Mouse (Mus musculus) lung, adult 18-20 months (tissue): ENCODE results near the gene Fdxr.
A peak's percentile ranks its signal among the peaks of the same experiment; 100 is the strongest.

Experiments
- DNase-seq, 2 experiments: peaks; one replicate each; pipeline ENCODE4 v3.0.0; 2022; ENCODE audit warnings: mixed read lengths in 2 of 2

The Fdxr gene

DNA sequence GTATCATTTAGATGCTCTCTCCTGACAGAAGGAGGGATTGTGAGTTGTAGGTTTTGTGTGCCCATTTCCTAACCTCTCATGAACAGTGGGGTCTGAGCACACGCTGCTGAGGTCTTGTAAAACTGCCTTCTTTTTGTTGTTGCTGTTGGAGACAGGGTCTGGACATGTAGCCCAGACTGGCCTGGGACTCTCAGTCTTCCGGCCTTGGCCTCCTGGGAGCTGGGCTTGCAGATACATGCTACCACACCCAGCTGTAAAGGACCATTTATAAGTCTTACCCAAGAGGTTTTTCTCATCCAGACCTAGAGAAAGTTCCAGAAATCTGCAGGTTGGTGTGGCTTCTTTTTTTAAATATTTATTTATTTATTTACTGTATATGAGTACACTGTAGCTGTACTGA, 11.5 kb upstream of the Fdxr start:
- no peak for DNase-seq

DNA sequence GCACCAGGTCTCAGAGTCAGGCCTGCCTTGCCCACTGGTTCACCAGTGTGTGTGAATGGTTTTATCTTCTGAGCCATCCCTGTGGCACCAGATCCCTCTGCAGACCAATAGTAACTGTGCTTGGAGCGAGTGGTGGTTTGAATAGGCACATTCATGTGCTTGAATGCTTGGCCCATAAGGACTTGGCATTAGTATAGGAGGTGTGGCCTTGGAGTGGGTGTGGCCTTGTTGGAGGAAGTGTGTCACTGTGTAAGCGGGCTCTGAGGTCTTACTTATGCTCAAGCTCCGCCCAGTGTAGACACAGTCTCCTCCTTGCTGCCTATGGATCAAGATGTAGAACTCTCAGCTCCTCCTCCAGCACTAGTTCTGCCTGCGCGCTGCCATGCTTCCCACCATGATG, 10.5 kb upstream of the Fdxr start:
- no peak for DNase-seq

DNA sequence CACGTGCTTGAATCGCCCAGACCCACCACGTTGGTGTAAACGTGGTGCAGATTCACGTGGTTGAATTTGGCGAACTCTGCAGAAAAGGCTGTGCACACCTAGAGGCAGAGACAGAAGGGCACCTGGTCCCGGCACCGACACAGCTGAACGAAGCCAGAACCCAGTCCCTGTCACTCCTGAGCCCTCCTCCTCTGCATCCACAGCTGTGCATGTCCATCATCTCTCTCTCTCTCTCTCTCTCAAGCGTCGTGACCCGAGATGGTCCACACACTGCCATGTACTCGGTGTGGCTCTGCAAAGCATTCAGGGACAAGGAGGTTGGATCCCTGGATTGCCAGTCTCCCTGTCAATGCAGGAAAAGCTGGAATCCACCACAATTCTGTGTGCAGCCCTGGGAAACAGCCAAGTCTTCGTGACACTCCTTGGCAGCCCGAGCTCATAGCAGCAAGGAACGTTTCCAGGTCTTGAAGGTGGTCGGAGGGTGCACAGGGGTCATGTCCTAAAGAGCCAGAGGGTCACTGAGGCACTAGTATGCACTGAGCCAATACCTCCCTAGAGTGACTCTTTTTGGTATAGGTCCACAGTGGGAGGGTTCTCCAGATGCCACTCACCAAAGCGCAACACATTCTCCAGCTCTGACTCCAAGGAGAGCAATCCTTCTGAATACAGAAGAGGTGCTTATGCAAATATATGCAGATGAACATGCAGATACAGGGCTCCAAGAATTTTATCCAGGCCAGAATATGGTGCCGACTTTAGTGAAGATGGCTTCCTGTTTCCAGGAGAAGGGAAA, 9.5 kb upstream of the Fdxr start:
- no peak for DNase-seq

DNA sequence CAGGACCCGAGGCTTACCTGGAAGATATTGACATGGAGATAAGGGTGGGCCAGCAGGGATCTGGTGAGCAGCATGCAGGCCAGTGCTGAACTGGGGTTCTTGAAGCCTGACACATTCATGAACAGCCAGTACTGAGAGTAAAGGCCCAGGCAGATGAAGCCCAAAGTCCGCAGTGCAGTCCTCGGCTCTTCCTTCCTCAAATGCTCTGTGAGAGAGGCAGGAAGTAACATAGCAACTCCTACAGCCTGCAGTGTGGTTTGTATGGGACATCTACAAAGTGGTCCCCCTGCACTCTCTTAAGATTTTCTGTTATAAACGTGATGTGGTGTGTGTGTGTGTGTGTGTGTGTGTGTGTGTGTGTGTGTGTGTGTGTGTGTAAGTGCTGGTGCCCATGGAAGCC, 8.4 kb upstream of the Fdxr start:
- DNase-seq: no peak

DNA sequence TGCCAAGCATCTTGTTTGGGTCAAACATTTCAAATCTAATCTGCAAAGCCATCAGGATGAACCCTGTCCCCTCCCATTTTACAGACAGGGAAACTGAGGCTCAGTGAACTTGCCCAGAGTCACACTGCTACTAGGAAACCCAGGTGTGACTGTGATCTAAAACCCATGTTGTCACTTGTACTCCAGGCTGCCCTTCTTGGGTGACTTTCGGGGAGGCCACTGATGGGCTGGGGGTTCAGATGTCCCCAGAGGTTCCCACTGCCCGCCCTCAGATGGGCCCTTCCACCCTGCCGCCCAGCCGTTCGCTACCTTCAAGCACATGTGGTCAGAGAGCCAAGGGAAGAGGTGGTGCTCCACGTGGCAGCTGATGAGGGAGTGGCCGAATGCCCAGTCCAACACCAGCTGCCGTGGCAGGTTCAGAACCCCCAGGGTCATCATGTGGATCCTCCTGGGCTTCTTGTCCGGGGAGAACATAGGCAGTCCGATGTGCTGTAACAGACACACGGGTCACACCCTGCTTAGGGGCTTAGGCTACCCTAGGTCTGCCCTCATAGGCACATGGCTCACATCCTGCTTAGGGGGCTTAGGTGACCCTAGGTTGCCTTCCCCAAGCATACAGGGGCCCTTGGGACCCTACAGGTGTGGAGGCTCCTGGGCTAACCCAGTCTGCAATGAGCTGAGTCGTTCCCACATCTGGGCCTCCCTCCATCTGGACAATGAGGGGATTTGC, 7.2 kb upstream of the Fdxr start:
- DNase-seq: no peak

DNA sequence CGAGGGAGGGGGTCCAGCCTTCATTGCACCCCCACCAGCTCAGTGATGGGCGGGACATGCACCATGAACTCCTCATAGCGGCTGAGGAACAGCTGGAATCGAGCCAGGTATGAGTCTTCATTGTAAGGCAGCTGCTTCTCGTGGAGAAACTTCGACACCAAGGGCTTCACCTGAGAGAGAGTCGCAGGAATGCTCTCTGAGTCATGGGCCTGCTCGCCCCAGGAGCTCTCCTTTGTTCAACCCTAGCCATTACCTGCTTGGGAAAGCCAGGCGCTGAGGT, 6.6 kb upstream of the Fdxr start:
- no peak for DNase-seq

DNA sequence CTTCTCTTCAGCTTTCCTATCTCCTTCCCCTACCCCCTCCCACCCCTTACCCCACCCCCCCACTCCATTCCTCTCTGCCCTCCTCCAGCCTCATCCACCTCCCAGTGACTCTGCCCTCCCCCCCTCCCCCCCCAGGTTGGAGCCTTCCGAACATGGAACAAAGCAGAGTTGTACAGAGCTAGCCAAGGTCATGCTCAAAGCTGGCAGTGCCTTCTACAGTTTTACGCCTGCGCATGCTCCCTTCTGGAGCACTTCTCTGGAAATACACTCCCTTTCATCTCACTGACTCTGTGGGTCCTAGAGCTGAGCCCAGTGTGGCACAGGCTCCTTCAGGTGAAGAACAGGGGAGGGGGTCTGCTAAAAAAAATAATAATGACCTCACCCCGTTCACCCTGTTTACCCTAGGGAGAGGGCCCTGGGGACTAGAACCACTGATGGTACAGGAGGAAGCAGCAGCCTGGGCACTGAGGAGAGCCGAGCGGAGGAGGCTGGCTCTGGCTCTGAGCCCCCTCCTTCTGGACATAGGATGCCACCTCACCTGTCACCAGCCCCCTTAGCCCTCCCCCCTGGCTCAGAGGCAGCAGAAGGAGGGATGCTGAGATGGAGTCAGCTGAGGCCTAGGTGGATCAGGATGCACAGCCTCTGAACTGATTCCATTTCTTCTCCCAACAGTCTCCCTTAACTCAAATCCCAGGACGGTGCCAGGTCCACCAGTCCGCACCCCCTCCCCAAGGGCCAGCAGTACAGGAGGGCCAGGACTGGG, 6.1 kb upstream of the Fdxr start:
- DNase-seq: no peak

DNA sequence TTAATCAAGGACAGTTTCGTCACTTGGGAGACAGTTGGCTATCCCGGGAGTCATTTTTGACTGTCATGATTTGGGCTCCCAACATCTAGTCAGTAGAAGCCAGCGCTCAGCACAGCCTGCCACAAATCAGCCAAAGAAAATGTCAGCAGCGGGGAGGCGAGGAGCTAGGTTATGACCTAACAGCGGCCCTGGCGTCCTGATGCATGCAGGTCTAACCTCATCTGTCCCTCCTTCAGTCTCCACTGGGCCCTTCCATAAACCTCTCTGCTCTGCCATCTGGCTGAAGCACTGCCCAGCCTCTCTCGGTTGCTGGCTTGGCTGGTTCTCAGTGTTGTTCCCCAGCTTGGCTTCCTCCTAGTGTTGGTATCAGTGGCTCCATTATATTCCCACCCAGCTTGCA, 5.4 kb upstream of the Fdxr start:
- DNase-seq: peak in 1 of 2 experiments; percentile 19

DNA sequence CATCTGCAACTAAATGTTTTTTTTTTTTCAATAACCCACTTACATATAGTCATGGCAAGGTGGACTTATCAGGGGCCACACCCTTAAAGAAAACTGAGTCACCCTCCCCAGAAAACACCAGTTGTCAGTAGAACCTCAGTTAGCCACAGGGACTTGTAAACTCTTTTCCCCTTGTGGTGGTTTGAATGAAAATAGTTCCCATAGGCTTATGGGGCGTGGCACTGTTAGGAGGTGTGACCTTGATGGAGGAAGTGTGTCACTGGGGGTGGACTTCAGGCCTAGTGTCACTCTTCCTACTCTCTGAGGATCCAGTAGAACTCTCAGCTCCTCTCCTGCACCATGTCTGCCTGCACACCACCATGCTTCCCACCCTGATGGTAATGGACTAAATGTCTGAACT, 2.9 kb upstream of the Fdxr start:
- no peak for DNase-seq

DNA sequence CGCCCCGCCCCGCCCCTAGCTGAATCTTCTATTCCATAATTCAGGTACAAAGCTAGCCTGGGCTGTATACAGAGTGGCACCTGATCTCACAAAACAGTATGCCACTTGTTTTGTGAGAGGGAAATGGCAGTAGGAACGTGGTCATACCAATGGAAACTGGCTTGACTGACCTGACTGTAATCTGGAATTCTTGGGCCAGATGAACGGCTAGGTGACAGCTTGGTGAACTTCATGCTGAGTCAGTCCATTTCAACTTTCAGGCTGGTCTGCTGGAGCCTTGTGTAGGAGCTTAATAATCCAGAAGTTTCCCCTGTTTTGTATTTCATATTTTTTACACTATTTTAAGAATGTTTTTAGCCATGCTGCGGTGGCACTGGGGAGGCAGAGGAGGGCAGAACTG, 1.3 kb upstream of the Fdxr start:
- no peak for DNase-seq

DNA sequence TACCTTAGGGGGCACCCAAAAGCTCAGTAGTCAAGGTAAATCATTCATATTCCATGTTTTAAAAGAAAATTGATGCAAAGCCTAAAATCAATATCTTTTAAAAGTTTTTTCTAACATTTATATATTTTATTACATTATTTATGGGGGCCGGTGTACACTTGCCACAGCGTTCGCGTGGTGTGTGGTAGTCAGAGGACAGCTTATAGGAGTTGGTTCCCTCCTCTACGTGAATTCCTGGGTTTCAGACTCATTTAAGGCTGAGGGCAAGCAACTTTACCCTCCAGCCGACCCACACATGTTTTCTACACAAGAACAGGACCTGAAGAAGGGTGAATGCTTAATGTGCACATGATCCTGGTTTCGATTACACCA, 740 bp upstream of the Fdxr start:
- DNase-seq: no peak

DNA sequence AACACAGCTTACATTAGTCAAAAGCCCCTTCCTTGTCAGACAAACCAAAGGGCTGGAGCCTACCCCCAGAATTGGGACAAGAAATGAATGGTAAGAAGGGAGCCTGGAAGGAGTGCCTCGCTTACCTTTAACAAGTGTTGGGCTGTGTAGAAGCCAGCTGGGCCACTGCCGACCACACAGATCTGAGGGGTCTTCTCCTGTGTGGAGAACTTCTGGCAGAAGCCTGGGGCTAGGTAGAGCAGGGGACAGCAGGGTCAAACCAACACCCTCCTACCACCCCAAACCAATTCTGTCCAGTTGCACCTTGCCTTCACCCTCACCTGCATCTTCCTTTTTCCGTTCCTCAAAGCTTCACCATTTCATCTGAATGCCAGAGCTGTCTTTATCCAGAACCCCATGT, 896 bp downstream of the Fdxr start:
- DNase-seq: no peak

DNA sequence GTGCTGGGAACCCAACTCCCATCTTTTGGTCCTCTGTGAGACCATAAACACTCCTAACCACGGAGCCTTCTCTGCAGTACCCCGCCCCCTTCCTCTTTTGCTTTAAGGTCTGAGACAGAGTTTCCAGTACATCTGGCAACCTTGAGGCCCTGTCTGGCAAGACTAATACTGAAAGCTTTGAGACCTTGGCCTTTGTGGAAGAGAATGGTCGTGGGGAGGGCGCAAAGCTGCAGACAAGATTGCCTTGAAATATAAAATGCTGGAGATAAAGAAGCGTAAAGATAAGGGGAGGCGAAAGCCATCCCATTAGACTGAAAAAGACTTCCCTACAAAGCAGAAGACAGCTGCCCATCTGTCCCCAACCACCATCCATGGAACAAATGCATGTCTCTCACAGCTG, 1.3 kb downstream of the Fdxr start:
- no peak for DNase-seq

DNA sequence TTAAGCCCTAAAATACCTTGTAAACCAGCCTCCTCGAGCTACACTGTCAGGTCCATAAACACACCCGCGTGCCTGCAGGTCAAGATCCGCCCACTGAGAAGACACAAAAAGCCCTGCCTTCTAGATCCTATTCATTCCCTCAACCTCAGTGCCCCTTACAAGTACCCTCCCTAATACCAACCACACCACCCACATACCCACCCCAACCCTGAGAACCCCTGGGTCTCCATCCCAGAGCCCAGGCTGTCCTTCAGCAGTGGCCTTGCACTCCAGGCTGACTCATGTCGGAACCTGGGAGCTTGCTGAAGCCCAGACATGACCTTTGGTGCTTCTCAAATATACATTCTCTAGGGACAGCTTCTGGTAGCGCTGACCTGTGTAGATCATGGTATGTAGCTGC, 2.1 kb downstream of the Fdxr start:
- no peak for DNase-seq

DNA sequence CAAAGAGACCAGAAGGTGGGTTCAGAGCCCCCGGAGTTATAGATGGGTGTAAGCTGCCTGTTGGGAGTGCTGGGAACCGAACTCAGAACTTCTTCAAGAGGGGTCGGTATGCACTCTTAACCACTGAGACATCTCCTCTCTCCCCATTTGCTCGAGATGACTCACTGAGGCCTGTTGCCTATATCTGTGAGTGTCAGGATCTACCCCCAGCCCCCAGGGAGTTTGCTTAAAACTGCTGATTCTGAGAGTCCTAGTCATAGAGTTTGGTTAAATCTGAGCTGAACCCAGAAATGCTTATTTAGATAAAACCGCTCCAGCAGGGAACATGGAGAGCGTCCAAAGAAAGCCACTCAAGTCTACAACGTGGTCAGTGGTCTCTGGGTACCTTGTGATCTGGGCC, 2.7 kb downstream of the Fdxr start:
- no peak for DNase-seq

DNA sequence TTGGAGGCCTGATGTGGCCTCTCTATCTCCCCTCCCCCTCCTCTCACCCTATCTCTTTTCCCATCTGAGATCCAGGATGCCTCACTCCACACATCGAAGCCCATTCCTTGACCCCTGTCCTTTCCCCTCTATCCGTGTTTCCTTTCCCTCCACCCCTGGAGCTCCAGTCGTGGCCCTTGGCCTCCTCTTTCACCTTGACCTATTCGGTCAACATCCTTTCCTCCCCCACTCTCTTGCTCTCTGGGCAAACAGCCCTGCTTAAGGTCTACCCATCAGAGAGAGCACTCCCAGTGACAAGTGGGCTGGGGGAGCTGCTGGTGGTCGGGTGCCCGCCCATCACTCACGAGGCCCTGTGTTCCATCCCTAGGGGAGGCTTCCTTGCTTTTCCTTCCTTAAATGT, 3.1 kb downstream of the Fdxr start:
- DNase-seq: no peak

DNA sequence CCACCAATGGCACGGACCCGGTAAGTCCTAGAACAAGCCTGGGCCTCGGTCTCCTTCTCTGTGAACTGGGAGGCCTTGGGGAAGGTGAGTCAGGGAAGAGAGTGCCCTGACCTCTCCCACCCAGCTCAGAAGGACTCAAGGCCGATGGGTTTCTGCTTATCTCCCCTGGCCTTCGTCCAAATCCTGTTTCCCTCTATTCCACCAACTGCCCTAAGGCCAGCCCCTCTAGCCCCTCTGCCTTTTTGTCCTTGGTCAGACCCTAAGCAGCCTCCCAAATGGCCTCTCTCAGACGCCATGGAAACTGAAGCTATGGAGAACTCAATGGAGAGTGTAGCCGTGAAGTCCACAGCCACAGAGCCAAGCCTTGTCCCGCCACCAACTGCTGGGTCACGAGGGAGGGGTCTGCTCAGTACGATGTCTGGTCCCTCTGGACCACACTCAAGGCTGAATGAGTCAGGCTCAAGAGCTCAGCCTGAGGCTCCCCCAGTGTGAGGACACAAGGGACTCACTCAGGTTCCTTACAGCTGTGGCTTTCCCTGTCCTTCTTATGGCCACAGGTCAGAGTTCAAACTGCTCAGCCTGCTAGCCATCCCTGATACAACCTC, 3.9 kb downstream of the Fdxr start:
- DNase-seq: no peak

DNA sequence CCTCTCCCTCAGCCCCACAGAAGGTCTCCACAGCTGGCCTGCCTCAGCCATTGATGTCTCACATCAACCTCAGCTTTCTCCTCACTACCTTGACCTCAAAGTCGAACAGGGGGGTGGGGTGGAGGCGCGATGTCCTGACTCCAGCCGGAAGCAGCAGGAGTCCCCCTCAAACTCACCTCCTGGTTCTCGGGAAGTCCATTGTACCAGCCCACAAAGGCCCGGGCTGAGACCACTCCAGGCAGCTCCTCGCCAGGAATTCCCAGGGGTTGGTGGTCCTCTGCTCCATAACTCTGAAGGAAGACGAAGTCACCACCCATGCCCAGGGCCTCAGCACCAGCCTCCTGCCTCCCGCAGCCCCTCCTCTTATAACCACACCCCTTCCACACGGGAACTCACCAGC, 5.4 kb downstream of the Fdxr start:
- no peak for DNase-seq

DNA sequence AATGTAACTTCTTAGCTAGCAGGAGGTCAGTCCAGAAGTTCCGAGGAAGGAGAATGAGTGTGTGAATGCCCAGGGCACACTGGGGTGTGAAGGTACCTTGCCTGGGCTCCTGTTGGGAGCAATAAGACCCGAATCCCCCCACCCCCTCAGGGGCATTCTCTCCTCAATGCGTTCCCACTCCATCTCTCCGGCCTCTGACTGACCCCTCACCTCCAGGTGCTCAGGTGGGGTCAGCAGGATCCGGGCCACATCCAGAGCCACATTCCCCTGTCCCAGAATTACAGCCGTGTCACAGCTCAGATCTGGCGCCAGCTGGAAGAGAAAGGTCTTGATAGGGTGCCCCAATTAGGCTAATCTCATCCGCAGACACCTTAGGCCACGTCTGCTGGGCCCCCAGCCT, 5.8 kb downstream of the Fdxr start:
- no peak for DNase-seq

DNA sequence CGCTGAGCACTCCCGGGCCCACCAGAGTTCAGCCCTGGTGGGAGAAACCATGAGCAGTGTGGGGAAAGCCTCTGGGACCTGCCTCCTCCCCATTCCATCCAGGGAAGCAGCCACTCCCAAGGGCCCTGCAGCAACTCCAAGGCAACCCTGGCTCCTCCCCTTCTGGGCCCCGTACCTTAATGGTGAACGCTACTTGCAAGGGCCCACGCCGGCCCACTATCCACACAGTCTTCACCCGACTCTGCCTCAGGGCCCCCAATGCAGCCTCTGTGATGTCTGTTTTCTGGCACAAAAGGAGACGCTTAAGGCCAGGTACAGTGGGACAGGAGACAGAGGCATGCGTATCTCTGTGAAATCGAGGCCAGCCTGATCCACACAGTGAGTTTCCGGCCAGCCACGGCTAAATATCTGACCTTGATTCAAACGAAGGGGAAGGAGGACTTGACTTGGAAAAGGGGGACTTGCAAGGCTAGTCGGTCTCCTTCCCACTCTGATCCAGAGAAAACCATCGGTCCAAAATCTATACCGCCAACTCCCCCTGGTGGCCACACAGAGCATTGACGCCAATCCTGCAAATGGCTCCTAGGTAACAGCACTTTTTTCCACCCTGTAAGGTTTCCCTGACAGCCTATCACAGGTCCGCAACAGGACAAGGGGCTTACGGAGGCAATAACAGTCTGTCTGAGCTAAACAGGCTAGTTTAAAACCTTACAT, 6.5 kb downstream of the Fdxr start:
- peak; percentile 73 to 74 for DNase-seq

DNA sequence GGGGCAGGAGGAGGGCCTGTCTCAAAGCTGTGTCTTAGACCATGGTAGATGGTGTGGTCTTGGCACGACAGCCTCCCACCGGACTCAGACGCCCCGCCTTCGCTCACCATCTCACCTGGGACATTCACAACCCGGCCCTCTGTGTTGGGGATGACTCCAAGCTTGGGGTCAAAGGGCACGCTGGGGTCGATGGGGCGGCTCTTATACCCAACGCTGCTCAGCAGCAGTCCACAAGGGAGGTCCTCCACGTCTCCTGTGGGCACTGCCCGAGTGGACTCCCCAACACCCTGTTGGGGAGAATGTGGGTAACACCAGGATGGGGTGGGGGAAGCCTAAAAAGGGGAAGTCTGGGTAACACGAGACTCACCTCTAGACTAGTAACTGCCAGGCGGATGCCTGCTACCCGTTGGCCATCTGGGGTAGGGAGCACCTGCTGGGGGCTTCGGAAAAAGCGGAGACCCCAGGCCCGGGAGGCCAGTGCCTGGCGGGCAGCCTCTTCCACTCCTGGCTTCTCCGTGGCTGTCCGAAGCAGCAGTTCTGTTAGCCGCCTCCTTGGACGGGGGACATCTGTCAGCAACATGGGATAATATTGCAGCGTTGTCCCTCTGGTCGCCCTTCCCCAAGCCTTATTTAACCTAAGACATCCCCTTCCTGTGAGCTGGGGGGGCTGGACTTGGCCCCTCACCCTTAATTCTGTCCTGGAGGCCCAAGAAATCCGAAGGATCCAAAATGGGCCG, 7.4 kb downstream of the Fdxr start:
- DNase-seq: no peak

DNA sequence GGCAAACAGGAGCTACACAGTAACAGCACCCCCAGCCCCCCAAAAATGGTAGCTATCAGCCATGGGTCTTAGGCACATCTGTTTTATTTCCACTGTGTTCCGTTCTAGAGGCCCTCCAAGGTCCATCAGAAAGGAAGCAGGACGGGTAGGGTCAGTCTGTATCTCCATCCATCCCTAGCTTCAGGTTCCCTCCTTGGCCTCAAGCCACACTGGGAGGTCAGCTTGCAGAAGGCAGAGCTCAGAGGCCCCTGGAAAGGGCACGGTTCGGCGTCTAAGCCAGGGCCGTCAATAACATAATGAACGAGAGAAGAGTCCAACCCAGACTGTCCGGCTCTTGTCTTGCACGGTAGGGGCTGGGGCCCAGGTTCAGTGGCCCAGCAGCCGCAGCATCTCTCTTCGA, 8.9 kb downstream of the Fdxr start:
- no peak for DNase-seq
